Mouse (Mus musculus): Measurements from ENCODE around the gene Cgrrf1.
"Not testable (repeated sequence)": the region's sequence is repeated elsewhere in the genome, so short reads cannot be mapped to it uniquely, and the experiment has no call there.

Cgrrf1 gene

DNA sequence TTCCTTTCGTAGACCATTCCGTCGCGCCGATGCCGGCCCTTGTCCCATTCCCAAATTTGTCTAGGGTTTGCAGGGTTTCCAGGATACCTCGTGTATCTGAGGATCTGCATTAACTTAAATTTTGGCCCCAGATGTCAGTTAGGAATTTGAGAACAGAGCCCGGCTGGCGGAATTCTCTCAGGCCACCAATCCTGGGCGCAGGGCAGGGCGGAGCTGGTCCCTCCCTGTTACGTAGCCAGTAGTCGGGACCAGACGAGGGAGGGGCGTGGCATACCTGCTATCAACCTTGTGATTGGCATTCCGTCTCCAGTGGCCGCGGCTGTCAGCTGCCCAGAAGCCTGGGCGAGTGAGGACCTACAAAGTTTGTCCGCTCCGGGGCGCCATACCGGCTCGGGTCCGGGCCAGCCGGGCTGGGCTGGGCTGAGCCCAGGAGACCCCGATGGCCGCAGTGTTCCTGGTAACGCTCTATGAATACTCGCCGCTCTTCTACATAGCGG lies at the start of gene Cgrrf1:
Gene Cgrrf1 (plus strand): TSS at position 289 of the 497 bp plus-strand sequence.
- peak; percentile 58 for DNase-seq (ENCODE audit: extremely low read depth, low read depth, low spot score)

DNA sequence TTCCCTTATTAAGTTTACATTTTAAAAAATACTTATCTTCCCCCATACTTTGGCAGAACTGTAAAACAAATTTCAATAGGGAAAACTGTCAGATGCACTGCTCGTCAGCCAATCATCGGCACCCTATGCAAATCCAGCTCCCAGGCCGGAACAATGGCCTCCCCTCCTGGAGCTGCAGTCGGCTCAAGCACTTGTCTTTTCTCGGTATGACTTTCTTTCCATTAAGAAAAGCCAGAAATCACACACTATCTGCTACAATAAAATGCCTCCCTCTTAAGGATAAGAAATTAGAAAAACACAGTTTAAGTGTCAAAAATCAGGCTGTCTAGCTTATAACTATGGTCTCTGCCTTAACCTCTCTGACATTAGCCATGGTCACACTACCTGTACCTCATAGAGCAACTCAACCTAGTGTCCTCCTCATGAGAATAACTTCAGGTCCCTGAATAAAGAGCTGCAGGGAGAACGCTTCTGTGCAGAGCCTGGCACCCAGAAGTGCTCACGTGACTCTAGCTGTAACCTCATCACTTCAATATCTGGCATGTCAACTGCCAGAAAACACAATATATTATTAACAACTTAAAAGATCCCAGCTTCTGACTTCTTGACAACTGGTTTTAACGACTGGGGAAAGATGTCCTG lies 49.6 kb upstream of the Cgrrf1 start:
- no peak for DNase-seq (ENCODE audit: extremely low read depth, low read depth, low spot score)

DNA sequence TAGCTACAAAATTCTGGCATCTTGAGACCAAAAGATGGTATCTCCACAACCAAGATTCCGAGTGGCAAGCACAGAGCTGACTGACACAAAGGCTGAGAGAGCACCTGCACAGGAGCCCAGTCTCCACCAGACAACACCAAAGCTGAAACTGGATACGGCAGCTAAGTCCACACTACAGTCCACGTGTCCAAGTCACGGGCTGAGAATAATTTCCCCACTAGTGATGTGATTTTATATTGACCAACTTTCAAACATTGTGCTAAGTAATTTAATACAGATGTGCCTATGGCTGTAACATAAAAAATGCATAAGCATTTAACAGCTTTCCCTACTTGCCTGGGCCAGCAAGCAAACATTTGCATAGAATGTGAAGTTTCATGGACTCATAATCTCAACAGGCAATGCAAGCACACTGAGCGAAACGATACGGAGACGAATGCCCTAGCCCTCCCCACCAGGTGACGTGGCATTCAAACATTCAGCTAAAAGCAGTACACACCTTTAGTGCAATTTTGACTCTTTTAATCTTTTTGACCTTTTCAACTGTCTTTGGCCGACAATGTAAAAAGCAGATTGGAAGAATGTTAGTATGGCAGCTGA lies 48.5 kb upstream of the Cgrrf1 start:
- DNase-seq (ENCODE audit: extremely low read depth, low read depth, low spot score), result no peak

DNA sequence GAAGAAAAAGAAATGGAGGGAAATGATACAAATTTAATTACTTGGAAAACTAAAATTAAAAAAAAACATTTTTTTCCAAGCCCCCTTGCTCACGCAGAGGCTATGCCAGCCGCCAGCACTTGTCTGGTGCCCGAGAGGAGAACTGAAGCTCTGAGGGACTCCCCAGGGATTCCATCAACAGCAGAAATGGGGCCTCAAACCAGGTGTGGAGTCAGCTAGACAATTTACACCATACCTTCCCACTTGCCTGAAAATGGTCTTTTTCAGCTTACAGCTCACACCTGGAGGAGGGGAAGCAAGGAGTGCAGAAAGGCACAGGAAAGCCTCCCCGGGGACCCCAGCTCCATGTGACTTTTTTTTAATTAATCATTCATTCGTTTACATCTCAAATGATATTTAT lies 46.7 kb upstream of the Cgrrf1 start:
- DNase-seq (ENCODE audit: extremely low read depth, low read depth, low spot score), result no peak

DNA sequence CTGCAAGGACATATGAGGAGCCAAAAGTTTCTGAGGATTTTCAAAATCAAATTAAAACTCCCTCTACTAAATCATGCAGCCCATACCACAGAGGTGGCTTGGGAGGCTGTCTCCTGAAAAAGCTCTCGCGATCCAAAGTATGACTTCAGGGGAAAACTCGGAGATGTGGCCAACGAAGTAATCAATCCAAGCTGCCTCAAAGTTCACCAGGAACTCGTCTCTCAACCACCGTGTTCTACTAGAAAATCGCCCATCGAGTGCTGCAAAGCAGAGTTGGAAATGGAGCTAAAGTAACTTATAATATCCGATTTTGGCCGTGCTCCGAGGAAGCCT lies 44.5 kb upstream of the Cgrrf1 start:
- DNase-seq (ENCODE audit: extremely low read depth, low read depth, low spot score), result no peak

DNA sequence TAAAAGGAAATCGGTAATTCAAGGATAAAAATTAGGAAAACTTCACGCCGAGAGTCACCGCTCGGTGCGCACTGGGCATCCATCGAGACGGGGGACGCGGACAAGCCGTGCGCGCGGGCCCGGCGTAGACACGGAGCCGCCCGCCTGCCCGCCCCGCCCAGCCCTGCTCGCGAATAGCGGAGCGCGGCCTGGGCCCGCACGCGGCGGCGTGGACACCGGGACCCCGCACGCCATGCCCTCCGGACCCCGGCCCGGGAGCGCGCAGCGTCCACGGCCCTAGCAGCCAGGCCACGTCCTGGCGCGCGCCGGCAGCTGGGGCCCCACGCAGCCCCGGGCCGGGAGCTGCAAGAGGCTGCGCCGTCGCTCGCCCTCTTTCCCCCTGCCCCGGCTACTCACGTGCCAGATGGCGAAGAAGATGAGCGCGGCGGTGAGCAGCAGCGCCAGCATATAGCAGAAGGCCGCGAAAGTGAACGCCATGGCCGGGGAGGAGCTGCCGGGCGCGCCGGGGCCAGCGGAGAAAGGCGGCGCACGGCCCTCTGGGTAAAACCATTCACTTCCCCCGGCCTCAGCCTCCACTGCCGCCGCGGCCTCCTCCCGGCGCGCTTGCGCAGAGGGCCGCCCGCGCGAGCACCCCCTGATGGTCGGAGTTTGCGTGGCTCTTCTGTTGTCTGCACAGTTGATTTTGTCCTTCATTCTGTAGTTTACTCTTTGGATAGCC lies 44.0 kb upstream of the Cgrrf1 start, which contains the start of gene Cnih1:
Gene Cnih1 (minus strand): TSS at position 625 of the 718 bp plus-strand sequence.
- DNase-seq (ENCODE audit: extremely low read depth, low read depth, low spot score), result no peak

DNA sequence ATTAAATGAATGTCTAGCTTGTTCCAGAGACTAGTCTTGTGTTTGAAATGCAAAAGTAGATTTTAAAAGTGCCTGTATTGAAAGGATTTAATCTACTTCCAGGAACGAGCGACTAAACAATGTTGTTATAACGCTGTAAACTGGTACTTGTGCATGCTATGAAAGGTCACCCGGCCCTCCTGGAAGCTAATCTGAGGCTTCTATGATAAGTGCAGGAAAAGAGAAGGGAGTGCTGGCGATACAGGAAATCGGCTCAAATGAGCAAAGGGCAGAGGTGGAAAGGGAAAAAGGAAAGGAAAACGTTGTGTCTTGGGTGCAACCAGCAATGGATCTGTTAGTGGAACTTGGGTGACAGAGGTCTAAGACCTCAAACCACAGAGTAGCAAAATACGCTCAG lies 43.4 kb upstream of the Cgrrf1 start:
- no peak for DNase-seq (ENCODE audit: extremely low read depth, low read depth, low spot score)

DNA sequence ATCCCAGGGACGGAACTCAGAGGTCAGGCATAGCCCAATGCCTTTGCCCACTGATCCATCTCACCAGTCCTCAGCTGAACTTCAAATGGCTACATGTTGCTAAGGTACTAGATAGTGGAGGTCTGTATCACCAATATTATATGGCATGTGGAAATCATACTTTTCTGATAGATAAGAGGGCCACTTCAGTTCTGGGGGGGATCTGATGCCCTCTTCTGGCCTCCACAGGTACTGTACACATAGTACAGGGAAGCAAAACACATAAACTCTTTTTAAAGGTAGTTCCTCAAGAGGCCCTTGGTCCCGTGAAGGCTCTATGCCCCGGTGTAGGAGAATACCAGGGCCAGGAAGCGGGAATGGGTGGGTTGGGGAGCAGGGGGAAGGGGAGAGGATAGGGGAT lies 41.6 kb upstream of the Cgrrf1 start:
- DNase-seq (ENCODE audit: extremely low read depth, low read depth, low spot score), result no peak

DNA sequence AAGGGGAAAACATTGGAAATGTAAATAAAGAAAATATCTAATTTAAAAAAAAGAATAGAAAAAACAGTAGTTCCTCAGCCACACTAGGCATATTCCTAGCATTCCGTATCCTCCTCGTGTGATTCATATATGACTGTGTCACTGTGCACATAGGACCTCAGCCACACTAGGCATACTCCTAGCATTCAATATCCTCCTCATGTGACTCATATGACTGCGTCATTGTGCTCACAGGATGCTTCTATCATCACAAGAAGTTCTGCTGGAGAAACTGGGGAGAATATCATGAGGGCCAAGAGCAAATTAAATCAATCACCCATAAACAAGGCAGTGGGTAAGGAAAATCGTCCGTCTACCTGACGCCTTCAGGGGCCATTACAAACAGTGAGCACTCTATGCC lies 41.2 kb upstream of the Cgrrf1 start:
- DNase-seq (ENCODE audit: extremely low read depth, low read depth, low spot score), result no peak

DNA sequence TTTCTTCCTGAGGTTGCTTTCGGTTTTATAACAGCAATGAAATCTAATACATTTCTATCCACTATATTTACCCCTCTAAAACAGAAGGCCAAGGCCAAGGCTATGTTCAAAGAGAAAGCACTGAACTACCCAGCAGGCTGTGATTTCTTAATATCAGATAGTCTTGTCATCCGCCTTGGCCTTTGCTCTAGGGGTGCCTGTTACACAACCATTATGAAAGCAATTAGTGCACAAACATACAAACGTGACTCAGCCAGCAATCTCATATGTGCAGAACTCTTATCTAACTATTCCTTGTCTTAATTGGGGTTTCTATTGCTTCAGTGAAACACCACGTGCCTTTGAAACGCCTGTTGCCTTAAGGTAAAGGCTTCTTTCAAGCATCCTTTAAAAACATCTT lies 37.8 kb upstream of the Cgrrf1 start:
- peak; percentile 14 for DNase-seq (ENCODE audit: extremely low read depth, low read depth, low spot score)

DNA sequence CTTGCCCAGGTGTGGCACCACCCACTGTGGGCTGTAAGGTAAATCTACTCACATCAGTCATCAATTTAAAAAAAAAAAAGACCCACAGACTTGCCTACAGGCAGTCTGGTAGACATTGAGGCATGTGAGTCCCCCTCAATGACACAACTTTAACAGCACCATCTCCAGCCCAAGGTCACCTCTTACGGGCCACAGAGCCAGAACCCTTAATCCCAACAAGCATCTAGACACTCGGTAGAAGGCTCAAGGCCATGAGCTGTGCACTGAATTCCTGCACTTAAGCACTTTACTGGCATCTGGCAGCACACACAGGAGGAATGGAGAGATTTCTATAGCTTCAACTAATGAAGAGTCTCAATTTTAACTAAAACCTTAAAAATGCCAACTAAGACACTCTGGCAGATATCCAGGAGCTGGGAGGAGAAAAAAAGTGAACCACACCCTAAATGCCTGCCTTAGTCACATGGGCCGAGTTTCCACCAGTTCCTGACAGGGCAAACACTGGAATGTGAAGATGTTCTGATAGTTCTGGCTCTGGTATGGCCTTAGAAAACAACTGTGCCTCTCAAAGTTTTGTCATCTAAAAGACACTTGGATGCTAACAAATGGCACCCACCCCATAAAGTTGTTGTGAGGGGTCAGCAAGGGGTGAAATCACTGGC lies 31.1 kb upstream of the Cgrrf1 start:
- DNase-seq (ENCODE audit: extremely low read depth, low read depth, low spot score), result no peak

DNA sequence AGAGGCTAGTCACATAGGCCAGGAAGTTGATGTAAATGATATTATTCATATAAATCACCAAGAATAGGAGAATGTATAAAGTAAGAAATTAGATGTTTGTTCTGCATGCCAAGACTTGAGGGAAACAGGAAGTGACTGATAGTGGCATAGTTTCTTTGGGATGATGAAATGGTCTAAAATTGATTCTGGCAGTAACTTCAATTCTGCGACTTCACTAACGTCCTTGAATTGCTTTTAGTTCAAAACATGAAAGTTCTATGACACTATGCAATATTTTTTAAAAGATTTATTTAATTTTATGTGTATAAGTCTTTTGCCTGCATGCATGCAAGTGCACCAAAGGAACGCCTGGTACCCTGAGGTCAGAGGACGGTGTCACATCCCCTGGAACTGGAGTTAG lies 28.7 kb upstream of the Cgrrf1 start:
- no peak for DNase-seq (ENCODE audit: extremely low read depth, low read depth, low spot score)

DNA sequence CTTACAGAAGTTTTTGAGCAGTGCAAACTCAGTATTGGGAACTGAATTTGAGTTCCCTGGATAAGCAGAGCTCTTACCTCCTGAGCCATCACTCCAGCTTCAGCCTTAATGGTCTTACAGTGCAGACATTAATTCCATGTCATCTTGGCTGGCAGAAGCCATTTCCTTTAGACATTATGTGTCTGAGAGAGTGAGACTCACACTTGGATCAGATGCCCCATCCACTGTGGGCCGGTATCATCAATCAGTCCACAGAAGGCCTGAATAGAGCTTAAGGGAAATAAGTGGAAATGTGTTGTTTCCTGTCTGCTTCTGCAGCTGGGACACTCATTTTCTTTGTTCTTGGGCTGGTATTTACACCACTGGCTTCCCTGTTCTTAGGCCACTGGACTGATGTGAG lies 28.1 kb upstream of the Cgrrf1 start:
- DNase-seq (ENCODE audit: extremely low read depth, low read depth, low spot score), result no peak

DNA sequence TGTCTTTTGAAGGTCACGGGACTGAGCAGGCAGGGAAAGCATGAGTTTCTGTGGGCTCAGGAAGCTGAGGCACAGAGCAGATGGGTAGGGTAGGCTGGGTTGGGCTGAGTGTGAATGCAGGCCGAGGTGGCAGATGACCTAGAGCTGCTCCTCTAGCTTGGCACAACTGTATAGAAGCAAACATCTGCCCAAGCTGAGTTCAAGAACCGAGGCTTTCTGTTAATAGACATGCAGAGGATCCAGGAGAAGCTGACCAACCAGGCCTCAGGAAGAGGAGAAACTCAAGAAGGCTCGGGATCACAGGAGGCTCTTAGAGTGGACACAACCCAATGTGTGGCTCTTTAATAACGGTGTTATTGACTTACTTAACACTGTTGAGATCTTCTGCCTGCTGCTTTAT lies 25.7 kb upstream of the Cgrrf1 start:
- no peak for DNase-seq (ENCODE audit: extremely low read depth, low read depth, low spot score)

DNA sequence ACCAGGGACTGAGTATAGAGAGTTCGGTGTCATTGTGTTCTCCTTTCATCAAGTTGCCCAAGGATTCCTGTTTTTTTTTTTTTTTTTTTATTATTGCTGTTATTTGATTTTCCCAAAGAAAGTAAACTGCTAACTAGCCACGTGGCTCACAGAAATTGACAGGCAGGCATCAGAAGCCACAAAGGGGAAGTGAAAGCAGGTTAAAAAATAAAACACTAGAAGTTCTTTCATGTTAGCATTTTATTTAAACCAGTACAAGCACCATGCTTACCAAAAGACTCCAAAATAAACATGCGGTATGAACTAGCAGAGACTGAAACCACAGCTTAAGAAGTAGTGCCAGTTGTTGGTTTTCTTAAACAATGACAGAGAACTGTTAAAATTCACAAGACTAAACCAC lies 24.0 kb upstream of the Cgrrf1 start:
- no peak for DNase-seq (ENCODE audit: extremely low read depth, low read depth, low spot score)

DNA sequence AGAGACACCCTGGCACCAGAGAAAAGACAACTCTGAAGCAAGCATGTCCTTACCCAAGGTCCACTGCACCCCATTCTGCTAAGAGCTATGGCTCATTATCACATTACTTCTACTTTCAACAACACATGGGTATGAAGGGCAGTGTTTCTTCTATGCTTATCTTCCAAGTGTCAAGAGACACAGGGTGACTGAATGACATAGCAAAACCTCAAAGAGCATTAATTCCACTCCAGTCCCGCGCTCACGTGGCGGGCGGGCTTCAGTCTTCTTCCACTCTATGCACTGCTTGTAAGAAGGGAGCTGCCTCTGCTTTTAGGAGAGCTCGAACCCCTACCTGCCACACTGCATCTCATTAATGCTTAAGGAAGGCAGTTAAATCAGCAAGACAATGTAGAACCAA lies 16.3 kb upstream of the Cgrrf1 start:
- DNase-seq (ENCODE audit: extremely low read depth, low read depth, low spot score), result no peak

DNA sequence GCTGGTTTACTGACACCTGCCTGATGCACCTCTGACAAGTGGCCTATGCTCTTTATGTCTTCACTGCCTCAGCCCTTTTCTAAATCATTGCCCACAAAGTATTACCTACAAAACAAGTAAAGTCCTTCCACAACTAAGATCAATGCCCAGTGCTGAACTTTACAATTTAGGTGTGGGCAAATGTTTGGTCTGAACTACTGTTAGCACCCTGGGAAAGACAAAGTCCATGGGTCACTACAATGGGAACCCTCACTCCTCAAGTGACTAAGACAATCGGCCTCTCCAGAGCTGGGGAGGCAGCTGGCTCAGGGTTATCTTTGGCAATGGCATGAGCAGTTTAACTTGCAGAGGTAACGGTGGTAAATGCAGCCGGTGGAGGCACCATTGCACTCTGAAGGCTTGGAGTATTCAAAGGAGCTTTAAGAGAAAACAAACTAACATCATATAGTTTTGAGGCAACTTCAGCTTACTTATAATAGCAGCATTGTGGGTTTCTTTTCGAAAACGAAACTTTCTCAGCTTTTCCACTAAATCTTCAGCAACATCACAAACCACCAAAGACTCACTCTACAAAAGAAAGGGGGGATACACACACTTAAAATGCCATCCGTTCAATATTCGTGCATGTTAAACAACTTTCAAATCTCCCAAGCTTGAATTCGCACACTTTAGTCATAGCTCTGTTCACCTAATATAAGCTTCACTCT lies 14.9 kb upstream of the Cgrrf1 start:
- no peak for DNase-seq (ENCODE audit: extremely low read depth, low read depth, low spot score)

DNA sequence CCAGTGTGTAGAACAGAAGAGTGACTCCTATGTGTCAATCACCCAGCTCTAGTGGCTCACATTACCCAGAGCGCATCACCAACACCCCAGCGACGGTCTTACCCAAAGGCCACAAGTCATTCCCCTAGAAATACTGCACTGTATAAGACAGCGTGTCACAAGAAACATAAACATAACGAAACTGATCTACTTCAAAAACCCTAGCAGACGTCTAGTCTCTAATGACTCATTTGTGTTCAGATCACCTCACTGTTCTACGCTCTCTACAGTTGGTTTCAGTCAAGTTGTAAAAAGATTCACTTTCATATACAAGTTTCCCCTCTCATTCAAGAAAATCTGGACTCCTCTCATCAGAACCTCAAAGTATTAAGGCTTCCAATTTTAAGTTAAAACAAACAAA lies 13.2 kb upstream of the Cgrrf1 start:
- DNase-seq (ENCODE audit: extremely low read depth, low read depth, low spot score), result no peak

DNA sequence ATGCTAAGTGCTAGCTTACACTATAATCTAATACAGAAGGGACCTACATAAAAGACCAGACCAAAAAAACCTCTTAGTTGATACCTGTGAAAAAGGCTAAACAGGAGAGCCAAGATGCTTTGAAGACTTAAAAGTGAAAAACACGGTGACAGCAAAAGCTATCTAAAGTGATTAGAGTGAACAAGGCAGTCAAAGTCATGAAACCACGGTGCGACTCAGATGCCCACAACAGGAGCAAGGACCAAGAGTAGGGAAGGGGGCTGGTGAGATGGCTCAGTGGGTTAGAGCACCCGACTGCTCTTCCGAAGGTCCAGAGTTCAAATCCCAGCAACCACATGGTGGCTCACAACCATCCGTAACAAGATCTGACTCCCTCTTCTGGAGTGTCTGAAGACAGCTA lies 12.0 kb upstream of the Cgrrf1 start:
- not testable (repeated sequence) for DNase-seq (ENCODE audit: extremely low read depth, low read depth, low spot score)

DNA sequence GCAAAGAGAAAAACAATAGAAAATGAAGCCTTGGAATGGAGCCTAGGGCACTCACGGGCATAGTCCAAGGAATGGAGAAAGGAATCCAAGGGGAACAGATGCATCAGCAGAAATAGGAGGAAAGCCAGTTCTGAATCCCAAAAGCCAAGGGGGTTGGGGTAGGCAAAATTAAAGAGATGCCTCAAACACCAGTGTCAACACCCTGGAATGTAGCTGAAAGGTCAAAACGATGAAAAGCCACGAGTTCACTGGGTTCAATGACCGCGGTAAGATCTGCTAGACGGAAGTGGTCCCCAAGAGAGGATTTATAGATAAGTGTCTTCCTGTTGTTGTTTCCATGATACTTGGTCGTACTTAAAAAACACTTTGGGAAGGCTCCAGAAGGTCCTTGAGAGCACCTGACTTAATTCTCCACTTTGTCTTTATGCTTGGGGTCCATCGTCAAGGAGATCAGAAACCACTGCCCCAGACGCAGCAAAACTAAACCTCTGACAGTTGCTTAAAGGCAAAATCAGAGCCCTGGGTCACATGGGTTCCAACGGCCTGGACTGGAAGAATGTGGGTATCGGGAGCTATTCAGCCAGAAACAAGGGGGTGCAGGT lies 10.6 kb upstream of the Cgrrf1 start:
- DNase-seq (ENCODE audit: extremely low read depth, low read depth, low spot score), result no peak

Measured in fat pad, adult 2 months (tissue).